26 mouse cellular contexts compared by ENCODE assay signal in the genomic region with DNA sequence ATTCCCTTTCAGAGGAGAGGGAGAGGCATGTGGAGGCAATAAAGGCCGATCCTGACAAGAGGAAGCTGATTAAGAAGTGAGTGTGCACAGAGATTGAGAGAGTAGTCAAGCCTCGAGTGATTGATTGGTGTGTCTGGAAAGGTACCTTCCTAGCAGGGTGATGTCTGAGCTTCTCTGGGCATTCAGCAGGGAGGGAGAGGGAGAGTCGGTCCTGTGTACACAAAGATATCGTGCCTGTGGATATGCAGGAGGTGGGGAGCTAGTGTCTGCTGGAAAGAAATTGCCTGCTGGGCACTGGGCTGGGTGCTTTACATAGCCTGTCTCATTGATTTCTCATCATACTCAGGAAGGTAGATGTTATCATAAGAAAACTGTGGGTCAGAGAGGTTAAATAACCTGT.
DNase-seq lines count a peak whose midpoint lies in the region; ATAC-seq and TF ChIP-seq lines count a peak whose summit lies in the region.
"Had no signal": no experiment of that assay in that cellular context is flagged by ENCODE, and none has a peak within 500 bp of the region (broad histone marks: within the 10 kb centered on the region; RNA-seq: fewer than 3 reads in every experiment).

No protein-coding gene starts in this region.

- no peak overlapping the region for H3K4me3 ChIP-seq in intestine, embryonic 15.5 days (replicated peaks)
- H3K4me3 ChIP-seq in intestine, postnatal 0 days (ENCODE audit: low read depth, low read length) = no peak overlapping the region
- no peak overlapping the region for H3K4me3 ChIP-seq in midbrain, embryonic 12.5 days
- no peak overlapping the region for H3K4me3 ChIP-seq in midbrain, embryonic 16.5 days (ENCODE audit: low read depth, low read length)
- H3K4me3 ChIP-seq in stomach, embryonic 15.5 days (replicated peaks) = no peak overlapping the region
- no peak overlapping the region for H3K4me3 ChIP-seq in stomach, postnatal 0 days (ENCODE audit: low read depth, low read length)
- H3K4me3 ChIP-seq: forebrain, embryonic 10.5 days; forebrain, embryonic 13.5 days; heart, adult 2 months; heart, embryonic 10.5 days; heart, embryonic 13.5 days had no signal

- H3K9ac ChIP-seq in intestine, embryonic 15.5 days = no peak overlapping the region
- no peak overlapping the region for H3K9ac ChIP-seq in intestine, postnatal 0 days (ENCODE audit: low read depth, low read length)
- H3K9ac ChIP-seq in midbrain, embryonic 12.5 days (replicated peaks) = no peak overlapping the region
- no peak overlapping the region for H3K9ac ChIP-seq in midbrain, embryonic 16.5 days (ENCODE audit: low read depth, low read length)
- no peak overlapping the region for H3K9ac ChIP-seq in stomach, embryonic 15.5 days
- H3K9ac ChIP-seq in stomach, postnatal 0 days (ENCODE audit: low read length) = no peak overlapping the region
- H3K9ac ChIP-seq: forebrain, embryonic 13.5 days; heart, embryonic 13.5 days; hindbrain, embryonic 14.5 days had no signal

- TF ChIP-seq CTCF in intestine, postnatal 0 days (IDR thresholded peaks at IDR 0.05; ENCODE audit: low read depth) = no peak
- no peak for TF ChIP-seq CTCF in stomach, postnatal 0 days (IDR thresholded peaks at IDR 0.05; ENCODE audit: low read depth)

- H3K27me3 ChIP-seq in intestine, embryonic 15.5 days (replicated peaks) = no peaks in the 10 kb centered on the region
- H3K27me3 ChIP-seq in intestine, postnatal 0 days (replicated peaks; ENCODE audit: control insufficient read depth, insufficient read depth, low read length) = no peaks in the 10 kb centered on the region
- H3K27me3 ChIP-seq in midbrain, embryonic 12.5 days = no peaks in the 10 kb centered on the region
- no peaks in the 10 kb centered on the region for H3K27me3 ChIP-seq in midbrain, embryonic 16.5 days (ENCODE audit: control insufficient read depth, insufficient read depth, low read depth, low read length)
- H3K27me3 ChIP-seq in stomach, embryonic 15.5 days (replicated peaks) = no peaks in the 10 kb centered on the region
- H3K27me3 ChIP-seq in stomach, postnatal 0 days (ENCODE audit: control insufficient read depth, insufficient read depth, low read length) = no peaks in the 10 kb centered on the region
- H3K27me3 ChIP-seq: forebrain, embryonic 13.5 days; heart, embryonic 13.5 days had no signal

- no peak overlapping the region for H3K4me2 ChIP-seq in intestine, embryonic 15.5 days (replicated peaks)
- no peak overlapping the region for H3K4me2 ChIP-seq in intestine, postnatal 0 days (replicated peaks; ENCODE audit: low read depth)
- no peak overlapping the region for H3K4me2 ChIP-seq in midbrain, embryonic 12.5 days (replicated peaks)
- no peak overlapping the region for H3K4me2 ChIP-seq in midbrain, embryonic 16.5 days (ENCODE audit: low read length)
- no peak overlapping the region for H3K4me2 ChIP-seq in stomach, embryonic 15.5 days
- no peak overlapping the region for H3K4me2 ChIP-seq in stomach, postnatal 0 days (replicated peaks; ENCODE audit: low read depth)
- H3K4me2 ChIP-seq: forebrain, embryonic 13.5 days; heart, embryonic 13.5 days; hindbrain, embryonic 14.5 days had no signal

- 0 out of 2 replicates have a peak, but pooled peaks cover 1% of the 10 kb centered on the region for H3K4me1 ChIP-seq in intestine, embryonic 15.5 days (replicated peaks)
- no peaks in the 10 kb centered on the region for H3K4me1 ChIP-seq in intestine, postnatal 0 days (replicated peaks; ENCODE audit: control insufficient read depth, insufficient read depth, low read length)
- no peaks in the 10 kb centered on the region for H3K4me1 ChIP-seq in midbrain, embryonic 12.5 days
- H3K4me1 ChIP-seq in midbrain, embryonic 16.5 days (ENCODE audit: control insufficient read depth, insufficient read depth, low read length) = 0 out of 2 replicates have a peak, but pooled peaks cover 2% of the 10 kb centered on the region
- H3K4me1 ChIP-seq in stomach, embryonic 15.5 days = 0 out of 2 replicates have a peak, but pooled peaks cover 1% of the 10 kb centered on the region
- no peaks in the 10 kb centered on the region for H3K4me1 ChIP-seq in stomach, postnatal 0 days (replicated peaks; ENCODE audit: control insufficient read depth, insufficient read depth)
- H3K4me1 ChIP-seq: heart, embryonic 10.5 days had no signal

- TF ChIP-seq EP300 in stomach, postnatal 0 days (optimal IDR thresholded peaks at IDR 0.05) = no peak

- peak; percentile 58; the same call in 1 of the 2 replicates for ATAC-seq in intestine, embryonic 15.5 days
- no peak for ATAC-seq in intestine, postnatal 0 days
- no peak for ATAC-seq in midbrain, embryonic 12.5 days (ENCODE audit: low FRiP score, low read depth)
- no peak for ATAC-seq in midbrain, embryonic 16.5 days
- peak; percentile 31; the same call in 1 of the 2 replicates for ATAC-seq in stomach, embryonic 15.5 days (ENCODE audit: insufficient read depth, low FRiP score, low read depth)
- no peak for ATAC-seq in stomach, postnatal 0 days (ENCODE audit: low FRiP score, low TSS enrichment)
- ATAC-seq: activated CD4-positive, CD25-positive, alpha-beta regulatory T cell, adult 4 months; forebrain, embryonic 13.5 days; forebrain, embryonic 16.5 days had no signal

- peak; percentile 7 for DNase-seq in embryo, embryonic 10 days (ENCODE audit: low spot score)
- DNase-seq in embryo, embryonic 9.5 days (ENCODE audit: extremely low spot score) = no peak
- no peak for DNase-seq in stomach, postnatal 0 days (ENCODE audit: low spot score)
- DNase-seq: adrenal gland, adult 8-10 months; adrenal gland, postnatal 25 days; cerebellum, adult 11-12 months; cerebellum, adult 8-10 months; cerebellum, postnatal 10 days; cerebellum, postnatal 36 days; gastrocnemius, postnatal 10 days; gastrocnemius, postnatal 36 days; heart, adult 2 months; heart, postnatal 14 days; heart, postnatal 4 days had no signal

- H3K36me3 ChIP-seq in intestine, embryonic 15.5 days = no peaks in the 10 kb centered on the region
- no peaks in the 10 kb centered on the region for H3K36me3 ChIP-seq in intestine, postnatal 0 days (ENCODE audit: control insufficient read depth, insufficient read depth)
- H3K36me3 ChIP-seq in midbrain, embryonic 12.5 days = no peaks in the 10 kb centered on the region
- H3K36me3 ChIP-seq in midbrain, embryonic 16.5 days (ENCODE audit: control insufficient read depth, insufficient read depth, low read length) = no peaks in the 10 kb centered on the region
- no peaks in the 10 kb centered on the region for H3K36me3 ChIP-seq in stomach, embryonic 15.5 days
- no peaks in the 10 kb centered on the region for H3K36me3 ChIP-seq in stomach, postnatal 0 days (ENCODE audit: control insufficient read depth, insufficient read depth, low read length)
- H3K36me3 ChIP-seq: forebrain, embryonic 10.5 days; heart, embryonic 10.5 days; heart, embryonic 13.5 days had no signal

- no peak overlapping the region for H3K27ac ChIP-seq in intestine, embryonic 15.5 days
- no peak overlapping the region for H3K27ac ChIP-seq in intestine, postnatal 0 days (ENCODE audit: low read depth, low read length)
- H3K27ac ChIP-seq in midbrain, embryonic 12.5 days (replicated peaks) = 0 out of 2 replicates have a peak overlapping the region, but pooled peaks have one; percentile 30
- no peak overlapping the region for H3K27ac ChIP-seq in midbrain, embryonic 16.5 days (ENCODE audit: low read length)
- H3K27ac ChIP-seq in stomach, embryonic 15.5 days = no peak overlapping the region
- H3K27ac ChIP-seq in stomach, postnatal 0 days (replicated peaks) = no peak overlapping the region
- H3K27ac ChIP-seq: forebrain, embryonic 10.5 days; forebrain, embryonic 13.5 days; heart, adult 2 months; heart, embryonic 10.5 days; heart, embryonic 13.5 days; hindbrain, embryonic 14.5 days had no signal

- no peaks in the 10 kb centered on the region for H3K9me3 ChIP-seq in intestine, embryonic 15.5 days
- H3K9me3 ChIP-seq in intestine, postnatal 0 days (ENCODE audit: control insufficient read depth) = no peaks in the 10 kb centered on the region
- H3K9me3 ChIP-seq in midbrain, embryonic 12.5 days = no peaks in the 10 kb centered on the region
- H3K9me3 ChIP-seq in midbrain, embryonic 16.5 days (replicated peaks; ENCODE audit: control insufficient read depth, low read length, poor library complexity, severe bottlenecking) = no peaks in the 10 kb centered on the region
- no peaks in the 10 kb centered on the region for H3K9me3 ChIP-seq in stomach, embryonic 15.5 days
- H3K9me3 ChIP-seq in stomach, postnatal 0 days (ENCODE audit: control insufficient read depth, low read length) = no peaks in the 10 kb centered on the region
- H3K9me3 ChIP-seq: forebrain, embryonic 10.5 days; forebrain, embryonic 13.5 days; heart, embryonic 10.5 days; heart, embryonic 13.5 days had no signal

- 11% methylated on average over 4 of the region's 4 CpGs for WGBS in intestine, embryonic 15.5 days
- 13% methylated on average over 4 of the region's 4 CpGs for WGBS in intestine, postnatal 0 days
- WGBS in midbrain, embryonic 12.5 days = 62% methylated on average over 4 of the region's 4 CpGs
- 48% methylated on average over 4 of the region's 4 CpGs for WGBS in midbrain, embryonic 16.5 days
- WGBS in stomach, embryonic 15.5 days = 12% methylated on average over 4 of the region's 4 CpGs
- 11% methylated on average over 4 of the region's 4 CpGs for WGBS in stomach, postnatal 0 days

Comparison
In these comparisons a context has a peak if more than half of its experiments do, and no peak if none do; other contexts are left out.
1. ATAC-seq: peak in intestine, embryonic 15.5 days (single experiment) and stomach, embryonic 15.5 days (single experiment); none in intestine, postnatal 0 days (single experiment), midbrain, embryonic 12.5 days (single experiment), midbrain, embryonic 16.5 days (single experiment) and stomach, postnatal 0 days (single experiment).